Mouse (Mus musculus) heart, embryonic 15.5 days (tissue): ENCODE results near the gene Frmd4a. TPM values are rescaled to one million over a fixed set of nuclear protein-coding genes. Genes with fewer than 3 reads are reported as not detected.

ENCODE experiments used
- ATAC-seq: fragments of 200-750 bp; cut with Nextera tagmentation; replicated peaks from 2 replicates; pipeline ENCODE4 v1.8.0; 2017; ENCODE audit warnings: low read depth, moderate TSS enrichment; ENCODE audit not compliant: insufficient number of reproducible peaks, insufficient read depth, low FRiP score
- H3K27ac ChIP-seq: fragments of 300-500 bp; sonication (generic); 2 replicates; pipeline ENCODE4 v1.5.1; 2015; ENCODE audit warnings: mild to moderate bottlenecking, inconsistent platforms
- H3K27me3 ChIP-seq: fragments of 300-500 bp; sonication (generic); 2 replicates; pipeline ENCODE4 v1.6.1; 2015; ENCODE audit warnings: inconsistent platforms
- H3K36me3 ChIP-seq: fragments of 300-500 bp; sonication (generic); 2 replicates; pipeline ENCODE4 v1.6.1; 2015; ENCODE audit warnings: mild to moderate bottlenecking, inconsistent platforms
- H3K4me1 ChIP-seq: fragments of 300-500 bp; sonication (generic); replicated peaks from 2 replicates; pipeline ENCODE4 v1.6.1; 2015; ENCODE audit warnings: inconsistent platforms
- H3K4me2 ChIP-seq: fragments of 300-500 bp; sonication (generic); 2 replicates; pipeline ENCODE4 v1.6.1; 2015; ENCODE audit warnings: inconsistent platforms, mild to moderate bottlenecking, moderate library complexity
- H3K4me3 ChIP-seq: fragments of 300-500 bp; sonication (generic); 2 replicates; pipeline ENCODE4 v1.5.1; 2015; ENCODE audit warnings: mild to moderate bottlenecking, inconsistent platforms
- H3K9ac ChIP-seq: fragments of 300-500 bp; sonication (generic); 2 replicates; pipeline ENCODE4 v1.6.1; 2015; ENCODE audit warnings: mild to moderate bottlenecking, inconsistent platforms
- H3K9me3 ChIP-seq: fragments of 300-500 bp; sonication (generic); replicated peaks from 2 replicates; pipeline ENCODE4 v1.6.1; 2016; ENCODE audit warnings: inconsistent platforms
- WGBS: fragments of 180-500 bp; shearing (Covaris S2); methylation state at CpG from one replicate; pipeline ENCODE4 v1.1.7; 2015; ENCODE audit warnings: mixed read lengths; 5-methylcytosine and 5-hydroxymethylcytosine counted together
- polyA plus RNA-seq: library from polyadenylated mRNA; unstranded; fragments of >200 nt; fragmentation: Nextera tagmentation; extraction: Ambion mirVana; gene quantifications from 2 replicates; pipeline ENCODE4 v1.2.1, GENCODE M21; 2015

The Frmd4a gene
- polyA plus RNA-seq, 1 experiment from 2014 or later = 15.6 TPM

DNA sequence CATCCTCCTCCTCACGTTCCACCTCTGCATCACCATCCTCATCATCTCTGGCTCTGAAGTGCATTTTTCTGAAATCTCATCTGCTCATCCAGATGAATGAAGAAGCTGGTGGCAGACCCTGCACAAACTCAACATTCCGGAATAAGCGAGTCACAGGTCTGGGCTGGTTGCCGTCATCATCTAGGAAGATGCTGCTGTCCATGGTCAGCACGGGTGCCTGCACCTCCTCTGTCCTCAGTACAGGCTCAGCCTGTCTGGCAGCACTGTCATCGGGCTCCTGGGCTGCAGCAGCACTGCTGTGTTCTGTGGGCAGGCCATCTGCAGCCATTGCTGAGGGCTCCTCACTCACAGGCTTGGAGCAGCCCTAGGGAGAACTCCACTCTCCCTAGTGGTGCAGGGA is 149.6 kb downstream of the Frmd4a start:
- H3K9me3 ChIP-seq = no peaks in the 10 kb centered on the region

GRCm38 (mm10) chr2:4169726-4170125 is 152.2 kb downstream of the Frmd4a start:
- H3K4me1 ChIP-seq = peaks cover 3% of the 10 kb centered on the region; the same call in 1 of the 2 replicates
- no peak overlapping the region for H3K27ac ChIP-seq
- no peak overlapping the region for H3K4me2 ChIP-seq
- H3K9me3 ChIP-seq = no peaks in the 10 kb centered on the region
- no peaks in the 10 kb centered on the region for H3K27me3 ChIP-seq
- H3K36me3 ChIP-seq = no peaks in the 10 kb centered on the region
- no peak overlapping the region for H3K4me3 ChIP-seq
- no peak overlapping the region for H3K9ac ChIP-seq
- ATAC-seq = no peak
- 72% methylated on average over 10 of the region's 10 CpGs for whole genome bisulfite sequencing

More for the DNA sequence above, 149.6 kb downstream of the Frmd4a start:
- Histone ChIP-seq H3K9ac (no peak overlapping the region), H3K4me3 (no peak overlapping the region), H3K36me3 (no peaks in the 10 kb centered on the region), H3K4me1 (peaks cover 3% of the 10 kb centered on the region; the same call in 1 of the 2 replicates), H3K27me3 (no peaks in the 10 kb centered on the region), H3K4me2 (no peak overlapping the region), H3K27ac (no peak overlapping the region)
- no peak for ATAC-seq
- WGBS = 78% methylated on average over 6 of the region's 6 CpGs

- Histone ChIP-seq H3K9ac (no peak overlapping the region), H3K9me3 (no peaks in the 10 kb centered on the region), H3K27ac (no peak overlapping the region), H3K4me3 (no peak overlapping the region), H3K4me1 (peaks cover 3% of the 10 kb centered on the region; the same call in 1 of the 2 replicates), H3K4me2 (no peak overlapping the region), H3K27me3 (no peaks in the 10 kb centered on the region), H3K36me3 (no peaks in the 10 kb centered on the region)
- WGBS = 74% methylated on average over 4 of the region's 4 CpGs
- ATAC-seq = no peak
Observed at GRCm38 (mm10) chr2:4170189-4170588, 152.7 kb downstream of the Frmd4a start.

- peaks cover 17% of the 10 kb centered on the region for H3K4me1 ChIP-seq
- H3K27me3 ChIP-seq = no peaks in the 10 kb centered on the region
- H3K4me3 ChIP-seq = no peak overlapping the region
- no peak for ATAC-seq
- H3K27ac ChIP-seq = no peak overlapping the region
- no peak overlapping the region for H3K9ac ChIP-seq
- 81% methylated on average over 8 of the region's 8 CpGs for whole genome bisulfite sequencing
- H3K36me3 ChIP-seq = no peaks in the 10 kb centered on the region
- no peaks in the 10 kb centered on the region for H3K9me3 ChIP-seq
- H3K4me2 ChIP-seq = no peak overlapping the region
Observed at GRCm38 (mm10) chr2:4184991-4185390, 167.5 kb downstream of the Frmd4a start.

DNA sequence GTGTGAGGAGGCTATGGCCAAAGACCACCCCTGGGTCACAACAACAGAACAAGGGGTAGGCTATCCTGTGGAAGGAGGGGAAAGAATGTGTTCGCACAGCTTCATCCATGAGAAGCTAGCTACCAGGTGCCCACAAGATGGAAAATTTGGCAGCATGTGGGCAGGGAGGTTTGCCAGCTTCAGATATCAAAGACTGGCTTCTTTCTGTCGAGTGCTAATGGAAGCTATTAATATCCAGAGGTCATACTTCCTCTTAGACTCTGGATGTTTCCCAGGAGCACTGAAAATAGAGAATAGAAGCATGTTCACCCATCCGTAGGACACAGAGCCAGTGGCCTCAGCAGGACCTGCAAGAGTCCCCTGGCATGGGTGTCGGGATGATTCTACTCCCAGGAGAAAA is 170.0 kb downstream of the Frmd4a start:
- no peak overlapping the region for H3K4me3 ChIP-seq
- H3K9ac ChIP-seq = no peak overlapping the region
- H3K9me3 ChIP-seq = no peaks in the 10 kb centered on the region
- no peaks in the 10 kb centered on the region for H3K36me3 ChIP-seq
- 23% methylated on average over 4 of the region's 4 CpGs for WGBS
- ATAC-seq = peak; percentile 67; the same call in 1 of the 2 replicates
- peaks cover 17% of the 10 kb centered on the region for H3K4me1 ChIP-seq
- H3K27ac ChIP-seq = peak overlapping the region; percentile 83
- no peak overlapping the region for H3K4me2 ChIP-seq
- H3K27me3 ChIP-seq = no peaks in the 10 kb centered on the region

DNA sequence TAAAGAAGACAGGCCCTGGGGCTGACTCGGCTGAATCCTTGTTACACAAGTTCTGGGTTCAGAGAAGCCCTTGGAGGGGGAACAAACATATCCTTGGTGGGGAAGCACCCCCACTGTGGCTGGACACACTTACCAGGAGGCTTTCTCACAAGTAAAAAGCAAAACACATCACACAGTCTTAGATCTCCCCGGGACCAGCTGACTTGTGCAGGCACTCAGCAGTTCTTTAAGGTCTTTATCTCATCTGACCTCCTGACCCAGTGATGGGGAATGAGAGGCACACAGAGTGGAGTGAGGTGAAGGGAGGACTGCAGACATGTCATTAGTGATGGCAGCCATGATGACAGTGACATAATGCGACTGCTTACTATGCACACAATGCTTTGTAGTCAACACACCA is 170.8 kb downstream of the Frmd4a start:
- Histone ChIP-seq H3K9ac (no peak overlapping the region), H3K9me3 (no peaks in the 10 kb centered on the region), H3K27ac (peak overlapping the region; percentile 83; the same call in 1 of the 2 replicates), H3K4me3 (no peak overlapping the region), H3K36me3 (no peaks in the 10 kb centered on the region), H3K4me2 (no peak overlapping the region), H3K4me1 (peaks cover 17% of the 10 kb centered on the region), H3K27me3 (no peaks in the 10 kb centered on the region)
- ATAC-seq = 0 out of 2 replicates have a peak, but pooled peaks have one; percentile 10
- WGBS = 32% methylated on average over 3 of the region's 3 CpGs

GRCm38 (mm10) chr2:4190345-4190744 is 172.8 kb downstream of the Frmd4a start:
- H3K27me3 ChIP-seq = no peaks in the 10 kb centered on the region
- H3K27ac ChIP-seq = no peak overlapping the region
- H3K4me2 ChIP-seq = no peak overlapping the region
- H3K4me1 ChIP-seq = peaks cover 17% of the 10 kb centered on the region
- ATAC-seq = no peak
- no peaks in the 10 kb centered on the region for H3K36me3 ChIP-seq
- no peaks in the 10 kb centered on the region for H3K9me3 ChIP-seq
- H3K4me3 ChIP-seq = no peak overlapping the region
- WGBS = 89% methylated on average over 3 of the region's 3 CpGs
- no peak overlapping the region for H3K9ac ChIP-seq

- H3K4me2 ChIP-seq = no peak overlapping the region
- H3K27me3 ChIP-seq = no peaks in the 10 kb centered on the region
- no peak for ATAC-seq
- H3K9me3 ChIP-seq = no peaks in the 10 kb centered on the region
- H3K36me3 ChIP-seq = no peaks in the 10 kb centered on the region
- no peak overlapping the region for H3K9ac ChIP-seq
- no peak overlapping the region for H3K4me3 ChIP-seq
- no peak overlapping the region for H3K27ac ChIP-seq
- WGBS = 75% methylated on average over 5 of the region's 5 CpGs
- H3K4me1 ChIP-seq = peaks cover 17% of the 10 kb centered on the region
Observed at GRCm38 (mm10) chr2:4190995-4191394, 173.5 kb downstream of the Frmd4a start.

GRCm38 (mm10) chr2:4193206-4193605 is 175.7 kb downstream of the Frmd4a start:
- no peak for ATAC-seq
- H3K4me2 ChIP-seq = no peak overlapping the region
- H3K9ac ChIP-seq = no peak overlapping the region
- no peak overlapping the region for H3K27ac ChIP-seq
- H3K36me3 ChIP-seq = no peaks in the 10 kb centered on the region
- no peaks in the 10 kb centered on the region for H3K27me3 ChIP-seq
- no peaks in the 10 kb centered on the region for H3K9me3 ChIP-seq
- peaks cover 5% of the 10 kb centered on the region for H3K4me1 ChIP-seq
- H3K4me3 ChIP-seq = no peak overlapping the region

- WGBS = 71% methylated on average over 9 of the region's 9 CpGs
- Histone ChIP-seq H3K36me3 (no peaks in the 10 kb centered on the region), H3K4me2 (no peak overlapping the region), H3K27me3 (no peaks in the 10 kb centered on the region), H3K9me3 (no peaks in the 10 kb centered on the region), H3K27ac (no peak overlapping the region), H3K9ac (no peak overlapping the region), H3K4me3 (no peak overlapping the region), H3K4me1 (no peaks in the 10 kb centered on the region)
- ATAC-seq = no peak
Observed at GRCm38 (mm10) chr2:4194324-4195014, 177.0 kb downstream of the Frmd4a start.

DNA sequence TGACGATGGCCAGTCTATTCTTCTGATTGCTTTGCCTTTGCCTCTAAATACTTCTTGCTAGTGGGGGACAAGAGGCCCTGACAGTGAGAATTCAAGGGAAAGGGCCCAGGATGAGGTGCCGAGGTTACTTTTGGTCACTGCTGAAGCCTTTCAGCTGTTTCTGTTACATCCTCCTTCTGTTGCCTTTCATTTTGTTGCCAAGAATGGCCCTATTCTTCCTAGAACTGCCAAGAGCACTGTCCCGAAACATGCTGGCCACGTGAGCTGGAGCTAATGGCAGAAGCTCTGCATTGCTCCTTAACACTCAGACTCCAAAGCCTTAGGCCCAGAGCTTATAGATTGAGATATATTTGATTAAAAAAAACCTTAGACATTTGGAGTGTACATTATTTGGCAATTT is 178.5 kb downstream of the Frmd4a start:
- no peak for ATAC-seq

DNA sequence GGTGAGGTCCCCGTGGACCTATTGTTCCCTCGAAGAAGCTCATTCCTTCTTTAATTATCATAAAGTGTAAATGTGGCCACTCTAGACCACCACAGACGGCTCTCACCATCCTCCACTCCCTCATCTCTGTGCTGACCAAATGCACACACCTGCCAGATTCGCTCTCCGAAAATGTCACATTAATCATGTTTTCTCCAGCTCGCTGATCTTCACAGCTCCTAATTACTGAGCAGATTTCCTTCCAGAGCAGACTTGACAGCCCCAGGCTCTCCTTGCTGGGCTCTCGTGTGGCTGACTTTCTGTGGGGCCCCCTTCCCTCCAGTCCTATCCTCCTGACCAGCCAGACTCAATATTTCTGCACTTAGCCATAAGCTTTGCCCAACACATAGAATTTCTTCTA is 191.7 kb downstream of the Frmd4a start:
- ATAC-seq = no peak
- Histone ChIP-seq H3K27ac (no peak overlapping the region), H3K4me1 (no peaks in the 10 kb centered on the region), H3K27me3 (no peaks in the 10 kb centered on the region), H3K36me3 (no peaks in the 10 kb centered on the region), H3K9me3 (no peaks in the 10 kb centered on the region), H3K4me3 (no peak overlapping the region), H3K9ac (no peak overlapping the region), H3K4me2 (no peak overlapping the region)
- 75% methylated on average over 7 of the region's 7 CpGs for WGBS

More for the DNA sequence above, 178.5 kb downstream of the Frmd4a start:
- Histone ChIP-seq H3K4me3 (no peak overlapping the region), H3K27ac (no peak overlapping the region), H3K9me3 (no peaks in the 10 kb centered on the region), H3K4me2 (no peak overlapping the region), H3K4me1 (no peaks in the 10 kb centered on the region), H3K9ac (no peak overlapping the region), H3K27me3 (no peaks in the 10 kb centered on the region), H3K36me3 (no peaks in the 10 kb centered on the region)
- 81% methylated on average over 4 of the region's 4 CpGs for WGBS
